Mouse (Mus musculus): Measurements from ENCODE around the gene Gm20696. TPM values are rescaled to one million over a fixed set of nuclear protein-coding genes. Genes with fewer than 3 reads are reported as not detected.

Gm20696 gene
- polyA plus RNA-seq, 1 experiment from 2014 or later, result 0.99 TPM

GRCm38 (mm10) chr6:99281433-99281832 lies 385.2 kb downstream of the Gm20696 start:
- no peak overlapping the region for H3K9ac ChIP-seq (ENCODE audit: low read length)
- DNase-seq (ENCODE audit: low spot score) (no peak), ATAC-seq (no peak)
- H3K4me2 ChIP-seq (ENCODE audit: low read length), result no peak overlapping the region
- H3K4me3 ChIP-seq (ENCODE audit: low read depth, low read length), result no peak overlapping the region
- H3K4me1 ChIP-seq (ENCODE audit: control insufficient read depth, insufficient read depth, low read length), result no peaks in the 10 kb centered on the region
- H3K27ac ChIP-seq (ENCODE audit: low read depth, low read length), result no peak overlapping the region
- no peaks in the 10 kb centered on the region for H3K27me3 ChIP-seq (replicated peaks; ENCODE audit: control insufficient read depth, insufficient read depth, low read length)
- no peaks in the 10 kb centered on the region for H3K9me3 ChIP-seq (replicated peaks; ENCODE audit: control insufficient read depth, low read length)
- H3K36me3 ChIP-seq (ENCODE audit: control insufficient read depth, insufficient read depth, low read length), result no peaks in the 10 kb centered on the region
- 97% methylated on average over 9 of the region's 9 CpGs for WGBS

- 51% methylated on average over 5 of the region's 5 CpGs for WGBS
- no peak for DNase-seq (ENCODE audit: low spot score)
- no peaks in the 10 kb centered on the region for H3K9me3 ChIP-seq (replicated peaks; ENCODE audit: control insufficient read depth, low read length)
- H3K27ac ChIP-seq (ENCODE audit: low read depth, low read length), result no peak overlapping the region
- no peak overlapping the region for H3K9ac ChIP-seq (ENCODE audit: low read length)
- no peak overlapping the region for H3K4me3 ChIP-seq (ENCODE audit: low read depth, low read length)
- H3K27me3 ChIP-seq (replicated peaks; ENCODE audit: control insufficient read depth, insufficient read depth, low read length), result no peaks in the 10 kb centered on the region
- H3K36me3 ChIP-seq (ENCODE audit: control insufficient read depth, insufficient read depth, low read length), result no peaks in the 10 kb centered on the region
- no peaks in the 10 kb centered on the region for H3K4me1 ChIP-seq (ENCODE audit: control insufficient read depth, insufficient read depth, low read length)
- no peak for ATAC-seq
- no peak overlapping the region for H3K4me2 ChIP-seq (ENCODE audit: low read length)
Measured at GRCm38 (mm10) chr6:99280619-99281018, 386.0 kb downstream of the Gm20696 start.

- no peaks in the 10 kb centered on the region for H3K4me1 ChIP-seq (ENCODE audit: control insufficient read depth, insufficient read depth, low read length)
- H3K9ac ChIP-seq (ENCODE audit: low read length), result no peak overlapping the region
- H3K36me3 ChIP-seq (ENCODE audit: control insufficient read depth, insufficient read depth, low read length), result no peaks in the 10 kb centered on the region
- no peak overlapping the region for H3K27ac ChIP-seq (ENCODE audit: low read depth, low read length)
- H3K4me2 ChIP-seq (ENCODE audit: low read length), result no peak overlapping the region
- WGBS, result 79% methylated on average over 1 of the region's 1 CpGs
- DNase-seq (ENCODE audit: low spot score) (no peak), ATAC-seq (no peak)
- no peaks in the 10 kb centered on the region for H3K9me3 ChIP-seq (replicated peaks; ENCODE audit: control insufficient read depth, low read length)
- H3K4me3 ChIP-seq (ENCODE audit: low read depth, low read length), result no peak overlapping the region
- no peaks in the 10 kb centered on the region for H3K27me3 ChIP-seq (replicated peaks; ENCODE audit: control insufficient read depth, insufficient read depth, low read length)
Measured at GRCm38 (mm10) chr6:99277251-99277650, 389.3 kb downstream of the Gm20696 start.

GRCm38 (mm10) chr6:99276297-99276653 lies 390.3 kb downstream of the Gm20696 start:
- Histone ChIP-seq H3K9me3 (replicated peaks; ENCODE audit: control insufficient read depth, low read length) (no peaks in the 10 kb centered on the region), H3K9ac (ENCODE audit: low read length) (no peak overlapping the region), H3K4me1 (ENCODE audit: control insufficient read depth, insufficient read depth, low read length) (no peaks in the 10 kb centered on the region), H3K27me3 (replicated peaks; ENCODE audit: control insufficient read depth, insufficient read depth, low read length) (no peaks in the 10 kb centered on the region), H3K4me2 (ENCODE audit: low read length) (no peak overlapping the region), H3K4me3 (ENCODE audit: low read depth, low read length) (no peak overlapping the region), H3K36me3 (ENCODE audit: control insufficient read depth, insufficient read depth, low read length) (no peaks in the 10 kb centered on the region), H3K27ac (ENCODE audit: low read depth, low read length) (no peak overlapping the region)
- ATAC-seq (no peak), DNase-seq (ENCODE audit: low spot score) (no peak)
- 74% methylated on average over 7 of the region's 7 CpGs for WGBS

GRCm38 (mm10) chr6:99275381-99276296 lies 391.0 kb downstream of the Gm20696 start:
- no peak overlapping the region for H3K4me3 ChIP-seq (ENCODE audit: low read depth, low read length)
- H3K9me3 ChIP-seq (replicated peaks; ENCODE audit: control insufficient read depth, low read length), result no peaks in the 10 kb centered on the region
- H3K9ac ChIP-seq (ENCODE audit: low read length), result no peak overlapping the region
- H3K36me3 ChIP-seq (ENCODE audit: control insufficient read depth, insufficient read depth, low read length), result no peaks in the 10 kb centered on the region
- no peaks in the 10 kb centered on the region for H3K4me1 ChIP-seq (ENCODE audit: control insufficient read depth, insufficient read depth, low read length)
- H3K4me2 ChIP-seq (ENCODE audit: low read length), result no peak overlapping the region
- no peak overlapping the region for H3K27ac ChIP-seq (ENCODE audit: low read depth, low read length)
- WGBS, result 42% methylated on average over 21 of the region's 21 CpGs
- ATAC-seq (no peak), DNase-seq (ENCODE audit: low spot score) (no peak)
- H3K27me3 ChIP-seq (replicated peaks; ENCODE audit: control insufficient read depth, insufficient read depth, low read length), result no peaks in the 10 kb centered on the region

GRCm38 (mm10) chr6:99274667-99275066 lies 391.9 kb downstream of the Gm20696 start:
- H3K4me3 ChIP-seq (ENCODE audit: low read depth, low read length), result no peak overlapping the region
- ATAC-seq (no peak), DNase-seq (ENCODE audit: low spot score) (no peak)
- no peaks in the 10 kb centered on the region for H3K9me3 ChIP-seq (replicated peaks; ENCODE audit: control insufficient read depth, low read length)
- H3K27ac ChIP-seq (ENCODE audit: low read depth, low read length), result no peak overlapping the region
- no peak overlapping the region for H3K4me2 ChIP-seq (ENCODE audit: low read length)
- 90% methylated on average over 5 of the region's 5 CpGs for WGBS
- H3K4me1 ChIP-seq (ENCODE audit: control insufficient read depth, insufficient read depth, low read length), result no peaks in the 10 kb centered on the region
- no peak overlapping the region for H3K9ac ChIP-seq (ENCODE audit: low read length)
- H3K36me3 ChIP-seq (ENCODE audit: control insufficient read depth, insufficient read depth, low read length), result no peaks in the 10 kb centered on the region
- no peaks in the 10 kb centered on the region for H3K27me3 ChIP-seq (replicated peaks; ENCODE audit: control insufficient read depth, insufficient read depth, low read length)

- H3K4me3 ChIP-seq (ENCODE audit: low read depth, low read length), result no peak overlapping the region
- no peak overlapping the region for H3K9ac ChIP-seq (ENCODE audit: low read length)
- no peak for DNase-seq (ENCODE audit: low spot score)
- WGBS, result 85% methylated on average over 6 of the region's 6 CpGs
- no peak overlapping the region for H3K4me2 ChIP-seq (ENCODE audit: low read length)
- no peak for ATAC-seq
- H3K9me3 ChIP-seq (replicated peaks; ENCODE audit: control insufficient read depth, low read length), result no peaks in the 10 kb centered on the region
- H3K27me3 ChIP-seq (replicated peaks; ENCODE audit: control insufficient read depth, insufficient read depth, low read length), result no peaks in the 10 kb centered on the region
- no peak overlapping the region for H3K27ac ChIP-seq (ENCODE audit: low read depth, low read length)
- no peaks in the 10 kb centered on the region for H3K36me3 ChIP-seq (ENCODE audit: control insufficient read depth, insufficient read depth, low read length)
- no peaks in the 10 kb centered on the region for H3K4me1 ChIP-seq (ENCODE audit: control insufficient read depth, insufficient read depth, low read length)
Measured at GRCm38 (mm10) chr6:99274222-99274621, 392.4 kb downstream of the Gm20696 start.

- H3K9ac ChIP-seq (ENCODE audit: low read length), result no peak overlapping the region
- H3K4me3 ChIP-seq (ENCODE audit: low read depth, low read length), result no peak overlapping the region
- no peak for DNase-seq (ENCODE audit: low spot score)
- H3K4me1 ChIP-seq (ENCODE audit: control insufficient read depth, insufficient read depth, low read length), result peaks cover 9% of the 10 kb centered on the region
- H3K9me3 ChIP-seq (replicated peaks; ENCODE audit: control insufficient read depth, low read length), result no peaks in the 10 kb centered on the region
- no peak for ATAC-seq
- H3K27me3 ChIP-seq (replicated peaks; ENCODE audit: control insufficient read depth, insufficient read depth, low read length), result no peaks in the 10 kb centered on the region
- H3K4me2 ChIP-seq (ENCODE audit: low read length), result no peak overlapping the region
- H3K36me3 ChIP-seq (ENCODE audit: control insufficient read depth, insufficient read depth, low read length), result no peaks in the 10 kb centered on the region
- 82% methylated on average over 5 of the region's 5 CpGs for WGBS
- no peak overlapping the region for H3K27ac ChIP-seq (ENCODE audit: low read depth, low read length)
Measured at GRCm38 (mm10) chr6:99273177-99273576, 393.4 kb downstream of the Gm20696 start.

GRCm38 (mm10) chr6:99272174-99272573 lies 394.4 kb downstream of the Gm20696 start:
- no peak for ATAC-seq
- Histone ChIP-seq H3K9ac (ENCODE audit: low read length) (no peak overlapping the region), H3K27ac (ENCODE audit: low read depth, low read length) (no peak overlapping the region), H3K9me3 (replicated peaks; ENCODE audit: control insufficient read depth, low read length) (no peaks in the 10 kb centered on the region), H3K4me1 (ENCODE audit: control insufficient read depth, insufficient read depth, low read length) (peaks cover 11% of the 10 kb centered on the region), H3K36me3 (ENCODE audit: control insufficient read depth, insufficient read depth, low read length) (no peaks in the 10 kb centered on the region), H3K4me3 (ENCODE audit: low read depth, low read length) (no peak overlapping the region), H3K27me3 (replicated peaks; ENCODE audit: control insufficient read depth, insufficient read depth, low read length) (no peaks in the 10 kb centered on the region), H3K4me2 (ENCODE audit: low read length) (no peak overlapping the region)
- DNase-seq (ENCODE audit: low spot score), result no peak
- 90% methylated on average over 3 of the region's 3 CpGs for WGBS
